Mouse (Mus musculus) cerebellum, adult 9-11 months (tissue): ENCODE measurements at regions not wholly inside any gene's neighbourhood (a gene's known extent, or its start where the extent isn't known, plus 50 kb on each side); places are given as distances from the start of the nearest gene placed in this dataset.

Experiments used
- DNase-seq: peaks from one replicate; pipeline ENCODE4 v3.0.0; 2022

DNA sequence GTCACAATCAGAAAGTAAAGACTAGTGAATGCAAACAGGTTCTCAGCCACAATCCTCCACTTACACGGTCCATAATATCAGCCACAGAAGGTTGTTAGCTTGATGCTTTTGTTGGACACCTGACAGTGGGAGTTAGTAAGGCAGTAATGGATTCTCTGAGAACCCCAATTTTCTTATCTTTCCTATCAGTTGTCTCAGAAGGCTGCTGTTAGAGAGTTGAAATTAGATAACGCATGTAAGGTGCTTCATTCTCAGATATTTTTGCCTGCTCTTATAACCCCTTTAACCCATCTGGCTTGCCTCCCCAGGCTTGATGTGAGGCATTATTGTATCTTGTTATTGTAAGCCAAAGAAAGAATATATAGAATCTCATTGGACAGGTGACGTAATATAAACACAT is 63.0 kb upstream of the Ube2e3 start:
- DNase-seq: no peak

DNA sequence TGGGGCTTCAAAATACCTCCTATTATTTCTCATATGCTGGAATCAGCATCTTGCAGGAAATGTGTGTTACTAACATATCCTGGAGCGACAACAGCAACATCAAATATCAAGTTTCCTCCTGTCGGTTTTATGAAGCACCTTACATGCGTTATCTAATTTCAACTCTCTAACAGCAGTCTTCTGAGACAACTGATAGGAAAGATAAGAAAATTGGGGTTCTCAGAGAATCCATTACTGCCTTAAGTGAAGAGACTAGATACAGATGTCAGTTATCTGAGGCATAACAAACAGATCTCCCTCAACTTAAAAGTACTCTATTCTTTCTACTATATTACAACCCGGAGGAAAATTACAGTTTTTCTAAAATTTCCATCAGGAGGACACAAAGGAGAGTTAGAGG is 64.4 kb upstream of the Ube2e3 start:
- DNase-seq: no peak

- no peak for DNase-seq
These were observed 72.5 kb upstream of the Ube2e3 start for GRCm38 (mm10) chr2:78795446-78795845.

DNA sequence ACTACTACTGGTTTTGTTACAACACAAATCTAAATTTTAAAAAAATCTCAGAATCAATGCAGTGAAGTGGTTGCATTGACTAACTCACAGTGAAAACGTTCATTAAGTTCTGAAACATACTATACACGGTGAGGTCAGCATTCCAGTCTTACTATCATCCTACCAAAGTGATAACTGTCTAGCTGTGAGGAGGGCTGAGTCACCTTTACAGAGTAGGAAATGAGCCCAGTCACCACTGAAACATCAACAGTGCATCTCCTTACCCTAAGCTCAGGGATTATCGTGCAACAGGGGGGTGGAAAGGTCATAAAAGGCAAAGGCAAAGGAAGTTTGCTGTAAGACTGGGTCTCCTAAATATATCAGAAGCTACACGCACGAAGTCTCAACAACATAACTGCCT is 73.2 kb upstream of the Ube2e3 start:
- no peak for DNase-seq

DNA sequence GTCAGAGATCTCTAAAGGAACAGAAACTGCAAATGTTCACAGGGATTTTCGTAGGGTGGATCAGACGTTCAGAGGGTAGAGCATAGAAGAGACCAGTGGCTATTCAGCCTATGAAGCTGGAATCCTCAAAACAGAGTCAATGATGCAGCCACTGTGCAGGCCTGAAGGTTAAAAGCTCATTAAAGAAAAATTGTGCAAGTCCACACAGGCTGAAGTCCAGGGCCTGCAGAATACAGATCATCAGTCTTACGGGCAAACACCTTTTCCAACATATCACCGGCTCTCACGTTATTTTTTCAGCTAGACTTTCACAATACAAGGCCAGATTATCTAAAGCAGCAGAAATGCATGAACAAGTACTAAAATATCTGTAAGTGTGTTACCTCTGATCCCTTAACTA is 78.8 kb upstream of the Ube2e3 start:
- DNase-seq: no peak

DNA sequence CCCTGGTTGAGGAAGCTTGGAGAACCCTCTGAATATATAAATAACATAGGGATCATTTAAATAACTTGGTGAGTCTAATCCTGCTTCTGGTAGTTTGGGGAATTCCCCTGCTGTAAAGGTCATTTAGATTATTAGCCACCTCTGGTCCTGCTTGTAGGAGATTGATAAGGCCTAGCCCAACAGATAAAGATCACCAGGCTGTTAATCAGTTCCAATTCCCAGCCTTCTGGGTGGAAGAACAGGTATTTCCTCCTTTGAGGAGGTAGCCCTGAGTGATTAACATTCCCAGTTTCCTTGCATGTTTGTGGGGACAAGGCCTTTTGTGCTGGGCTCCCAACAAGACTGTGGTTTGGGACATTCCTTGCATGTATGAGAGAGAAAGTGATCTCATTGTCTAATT is 79.7 kb upstream of the Ube2e3 start:
- no peak for DNase-seq

GRCm38 (mm10) chr2:78779949-78780348 is 88.0 kb upstream of the Ube2e3 start:
- DNase-seq: no peak

- no peak for DNase-seq
These were observed 90.3 kb upstream of the Ube2e3 start for GRCm38 (mm10) chr2:78777589-78777988.

DNA sequence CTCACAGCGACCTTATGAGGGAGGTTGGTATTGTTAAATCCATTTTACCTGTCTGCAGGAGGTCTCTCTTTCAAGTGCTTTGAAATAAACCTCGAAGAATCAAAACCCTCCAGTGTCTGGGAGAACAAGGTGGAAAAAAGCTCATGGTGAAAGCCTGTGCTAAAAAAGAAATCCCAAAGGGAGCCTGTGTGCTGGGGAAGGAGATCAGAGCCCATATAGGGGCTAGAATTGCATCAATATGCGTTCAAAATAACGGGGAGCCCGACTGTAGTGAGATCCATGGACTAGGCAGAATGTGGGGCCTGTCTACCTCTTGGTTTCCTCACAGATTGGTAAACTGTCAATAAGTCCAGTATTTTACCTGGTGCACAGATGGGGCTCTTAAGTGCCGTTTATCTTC is 113.6 kb upstream of the Ube2e3 start:
- no peak for DNase-seq

- no peak for DNase-seq
These were observed 114.0 kb upstream of the Ube2e3 start for GRCm38 (mm10) chr2:78753918-78754317.

- no peak for DNase-seq
These were observed 137.8 kb upstream of the Ube2e3 start for GRCm38 (mm10) chr2:78730161-78730560.

DNA sequence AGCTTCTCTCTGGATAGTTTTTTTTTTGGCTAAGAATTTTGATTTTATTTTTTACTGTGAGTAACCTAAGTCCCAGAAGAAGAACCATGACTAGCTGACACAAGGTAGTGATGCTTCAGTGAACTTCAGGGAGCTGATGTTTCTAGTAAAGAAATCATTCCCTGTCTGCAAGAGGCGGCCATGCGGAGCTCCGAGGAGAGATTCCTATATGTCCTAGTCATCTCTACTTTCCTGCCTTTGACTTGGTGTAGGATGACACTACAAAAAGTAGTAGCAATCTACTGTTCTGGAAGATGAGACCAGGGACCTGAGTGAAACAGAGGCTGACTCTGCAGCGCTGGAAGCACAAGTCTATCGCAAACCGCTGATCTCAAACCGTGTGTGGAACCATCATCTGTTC is 141.9 kb upstream of the Ube2e3 start:
- DNase-seq: no peak

- DNase-seq: no peak
These were observed 143.5 kb upstream of the Ube2e3 start for GRCm38 (mm10) chr2:78724416-78724815.

GRCm38 (mm10) chr2:78723423-78723822 is 144.5 kb upstream of the Ube2e3 start:
- DNase-seq: no peak

DNA sequence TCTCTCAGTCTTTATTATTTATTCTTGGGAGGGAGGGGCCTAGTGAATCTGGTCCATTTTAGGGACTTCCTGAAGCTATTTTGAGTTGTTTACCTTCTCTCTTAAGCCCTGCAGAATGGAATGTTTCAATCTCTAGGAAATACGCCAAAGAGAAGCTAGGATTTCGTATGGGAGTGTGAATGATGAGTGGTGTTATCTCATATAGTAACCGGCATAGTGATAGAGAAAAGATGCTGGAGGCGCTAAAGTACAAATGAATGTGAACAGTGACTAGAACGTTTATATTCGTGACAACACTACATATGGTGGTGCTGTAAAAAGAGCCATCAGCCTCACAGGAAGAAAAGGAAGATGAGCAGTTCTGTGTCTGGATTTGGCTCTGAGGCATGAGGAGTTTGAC is 145.2 kb upstream of the Ube2e3 start:
- DNase-seq: no peak

DNA sequence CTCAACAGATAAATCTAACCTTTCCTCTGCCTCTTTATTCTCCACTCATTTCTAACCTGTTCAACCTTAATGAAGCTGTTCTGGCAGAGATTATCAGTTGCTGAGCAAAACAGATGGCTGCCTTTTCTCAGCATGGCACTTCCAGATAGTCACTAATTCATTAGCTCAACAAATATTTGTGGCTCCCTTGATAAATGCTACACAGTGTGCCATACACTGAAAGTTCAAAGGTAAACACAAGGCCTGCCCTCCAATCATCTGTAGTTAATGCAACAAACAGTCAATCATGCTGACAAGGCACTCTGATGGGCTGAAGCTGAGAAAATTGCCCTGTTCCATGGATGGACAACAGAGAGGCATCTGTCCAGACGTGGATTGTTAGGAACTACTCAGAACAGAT is 149.4 kb upstream of the Ube2e3 start:
- no peak for DNase-seq

DNA sequence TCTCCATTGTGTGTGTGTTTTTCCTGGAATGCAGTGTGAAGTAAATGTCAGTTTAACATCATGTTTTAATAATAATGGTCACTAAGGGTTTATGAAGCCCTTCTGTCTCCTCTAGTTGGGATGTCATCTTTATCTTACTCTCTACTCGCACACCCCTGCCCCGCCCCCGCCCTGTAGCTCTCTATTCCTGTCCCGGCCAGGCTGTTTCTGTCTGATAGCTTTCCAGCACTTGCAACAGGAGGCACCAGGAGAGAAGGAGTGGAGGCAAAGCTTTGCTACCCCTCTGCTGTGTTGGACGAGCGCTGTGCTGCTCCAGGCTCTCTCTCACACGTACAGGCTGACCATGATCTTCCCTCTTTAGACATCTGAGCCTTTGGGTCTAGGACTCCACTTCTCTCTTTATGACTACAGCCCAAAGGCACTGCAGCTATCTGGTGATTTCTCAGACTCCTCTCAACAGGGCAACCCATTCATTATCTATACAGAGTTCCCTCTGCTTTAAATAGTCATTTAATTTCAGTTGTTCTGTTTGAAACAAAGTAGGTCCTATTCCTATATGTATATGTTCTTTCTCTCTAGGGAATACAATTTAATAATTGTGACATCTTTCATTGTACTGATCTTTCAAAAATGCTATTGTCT is 151.6 kb upstream of the Ube2e3 start:
- no peak for DNase-seq

- no peak for DNase-seq
These were observed 173.1 kb upstream of the Ube2e3 start for GRCm38 (mm10) chr2:78694851-78695250.

- DNase-seq: peak; percentile 16
These were observed 211.3 kb upstream of the Ube2e3 start for GRCm38 (mm10) chr2:78656668-78657067.

DNA sequence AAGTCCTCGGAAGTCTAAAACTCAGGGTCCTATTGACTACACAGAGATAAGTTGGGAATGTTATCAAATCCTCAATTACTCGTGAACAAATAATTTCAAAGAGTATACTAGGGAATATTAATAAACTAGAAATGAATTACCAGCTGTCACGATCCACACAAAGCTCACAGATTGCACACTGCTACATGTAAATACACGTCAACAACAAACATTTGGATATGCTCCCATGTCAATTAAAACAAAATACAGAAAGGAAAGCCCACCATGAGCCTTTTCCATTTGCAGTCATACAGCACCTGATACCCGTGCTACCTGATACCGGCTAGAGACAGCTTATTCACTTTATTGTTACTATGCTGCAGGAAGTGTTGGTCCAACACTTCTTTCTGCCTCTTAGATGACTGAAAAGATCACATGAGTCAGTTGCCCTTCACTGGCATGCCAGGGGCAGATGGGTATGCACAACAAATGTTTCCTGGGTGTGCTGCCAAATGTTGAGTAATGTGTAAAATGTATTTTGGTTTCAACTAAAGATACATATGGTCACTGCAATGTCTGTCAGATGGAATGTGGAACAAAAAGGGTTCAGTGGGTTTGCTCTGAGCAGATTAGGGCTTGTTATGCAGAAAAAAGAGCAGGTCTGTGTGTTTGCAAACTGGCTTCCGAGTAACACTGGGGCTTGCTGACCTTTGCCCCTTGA is 212.6 kb upstream of the Ube2e3 start:
- peak; percentile 86 for DNase-seq

DNA sequence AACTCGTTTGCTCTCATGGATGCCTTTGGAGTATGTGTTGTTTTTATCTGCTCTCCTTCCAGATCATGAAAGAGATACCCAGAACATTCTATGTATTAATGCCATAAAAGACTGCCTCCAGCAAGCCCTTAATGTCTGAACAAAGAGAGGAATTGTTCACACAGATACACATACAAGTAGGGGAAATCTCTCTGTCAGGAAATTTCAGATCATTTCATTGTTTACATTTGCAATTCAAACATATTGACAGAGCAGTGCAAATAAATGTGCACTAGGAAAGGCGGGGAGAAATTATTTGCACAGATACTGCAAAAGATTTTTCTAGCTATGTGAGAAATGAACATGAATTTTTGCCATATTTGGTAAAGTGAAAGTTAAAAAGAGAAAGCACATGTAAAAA is 216.4 kb upstream of the Ube2e3 start:
- no peak for DNase-seq

DNA sequence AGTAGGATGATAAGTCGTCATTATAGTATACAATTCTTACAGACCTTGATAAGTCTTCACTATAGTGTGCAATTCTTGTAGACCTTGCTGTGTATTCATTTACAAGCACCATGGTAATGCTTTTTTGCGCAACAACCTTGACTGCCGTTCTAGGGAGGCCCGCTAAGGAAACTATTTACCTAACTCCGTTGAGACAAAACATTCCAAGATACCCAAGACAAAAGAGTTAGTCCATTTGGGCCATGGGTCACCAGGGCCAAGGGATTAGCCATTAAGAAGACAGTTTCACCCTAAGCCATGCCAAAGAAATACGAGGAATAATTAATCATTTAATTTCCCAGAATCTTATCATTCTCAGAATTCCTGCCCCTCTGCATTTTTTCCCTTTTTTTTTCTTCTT is 227.6 kb upstream of the Ube2e3 start:
- DNase-seq: no peak

GRCm38 (mm10) chr2:78625264-78625663 is 242.7 kb upstream of the Ube2e3 start:
- DNase-seq: no peak

DNA sequence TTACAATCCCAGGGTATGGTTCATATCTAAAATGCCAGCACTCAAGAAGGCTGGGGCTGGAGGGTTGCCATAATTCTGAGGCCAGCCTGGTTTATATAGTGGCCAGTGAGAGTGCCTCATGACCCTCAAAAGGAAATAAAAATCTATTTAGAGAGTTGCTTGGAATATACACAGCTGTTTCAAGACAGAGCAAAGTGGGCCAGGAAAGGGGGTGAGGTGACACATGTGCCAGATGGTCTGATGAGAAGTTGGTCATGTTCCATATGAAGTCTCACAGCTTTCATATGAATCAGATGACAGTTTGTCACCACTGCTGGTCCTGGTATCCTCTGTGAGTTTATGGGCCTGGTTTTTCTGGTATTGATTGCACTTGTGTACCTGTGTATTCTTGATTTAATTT is 261.5 kb upstream of the Ube2e3 start:
- no peak for DNase-seq

DNA sequence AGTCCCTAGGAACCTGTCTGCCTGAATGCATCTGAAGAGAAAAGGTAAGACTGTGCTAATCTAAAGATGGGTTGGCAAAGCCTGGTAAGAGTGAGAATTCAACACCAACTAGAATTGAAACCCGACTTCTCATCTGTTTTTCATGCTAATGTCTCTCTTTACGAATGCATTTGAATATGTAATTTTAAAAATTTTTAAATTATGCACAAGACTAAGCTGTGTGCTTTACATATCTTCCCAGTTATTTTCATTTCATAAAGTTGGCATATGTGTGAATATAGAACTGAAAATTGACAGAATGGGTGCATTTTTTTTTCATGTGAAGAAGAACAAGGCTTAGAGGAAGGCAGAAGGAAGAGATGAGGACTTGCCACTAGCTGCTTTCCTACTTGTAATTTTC is 267.2 kb upstream of the Ube2e3 start:
- no peak for DNase-seq
